Mouse (Mus musculus): ENCODE results near the gene Asap2. TPM values are rescaled to one million over a fixed set of nuclear protein-coding genes. Genes with fewer than 3 reads are reported as not detected.

Asap2 gene
- polyA plus RNA-seq, 1 experiment from 2014 or later: 7.6 TPM

DNA sequence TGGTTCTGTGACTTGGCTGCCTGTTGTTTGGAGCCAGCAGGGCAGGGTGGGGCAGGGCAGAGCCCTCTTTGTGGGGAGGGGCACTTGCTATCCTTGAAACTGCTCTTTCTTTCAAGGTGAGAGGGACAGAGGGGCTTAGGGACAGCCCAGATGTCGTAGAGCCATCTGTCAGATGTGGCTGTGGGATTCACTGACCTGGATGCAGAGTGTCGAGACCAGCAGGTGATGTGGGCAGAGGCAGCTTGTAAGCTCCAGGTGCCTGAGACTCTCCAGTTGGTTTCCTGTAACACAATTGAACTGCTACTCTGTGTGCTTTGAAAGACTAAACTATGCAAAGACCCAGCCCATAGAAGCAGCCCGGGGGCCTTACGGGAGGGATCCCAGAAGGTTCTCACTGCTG lies 177.5 kb downstream of the Asap2 start:
- 73% methylated on average over 4 of the region's 4 CpGs for WGBS
- Histone ChIP-seq H3K27me3 (no peaks in the 10 kb centered on the region), H3K9ac (no peak overlapping the region), H3K4me2 (replicated peaks) (no peak overlapping the region), H3K4me1 (0 out of 2 replicates have a peak, but pooled peaks cover 6% of the 10 kb centered on the region), H3K36me3 (0 out of 2 replicates have a peak, but pooled peaks cover 6% of the 10 kb centered on the region), H3K4me3 (replicated peaks) (no peak overlapping the region), H3K27ac (replicated peaks) (no peak overlapping the region), H3K9me3 (replicated peaks) (no peaks in the 10 kb centered on the region)
- no peak for ATAC-seq (ENCODE audit: insufficient number of reproducible peaks, low FRiP score, low TSS enrichment, low read depth)

DNA sequence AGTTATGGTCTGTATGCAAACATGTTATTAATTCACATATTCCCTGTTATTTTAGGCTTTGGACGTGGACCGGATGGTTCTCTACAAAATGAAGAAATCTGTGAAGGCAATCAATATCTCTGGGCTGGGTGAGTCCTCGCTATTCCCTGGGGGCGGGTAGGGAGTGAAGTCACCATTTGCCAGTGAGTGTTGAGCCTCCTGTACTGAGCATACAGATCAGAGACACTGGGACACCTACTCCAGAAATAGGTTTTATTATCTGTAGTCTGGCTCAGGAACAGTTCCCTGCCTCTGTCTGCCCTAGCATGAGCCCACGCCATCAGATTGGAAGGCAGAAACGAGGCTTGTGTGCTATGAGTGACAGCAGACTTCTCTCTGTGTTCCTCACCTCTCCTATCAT lies 177.9 kb downstream of the Asap2 start:
- no peaks in the 10 kb centered on the region for H3K27me3 ChIP-seq
- 73% methylated on average over 6 of the region's 6 CpGs for whole genome bisulfite sequencing
- no peaks in the 10 kb centered on the region for H3K9me3 ChIP-seq (replicated peaks)
- no peak for ATAC-seq (ENCODE audit: insufficient number of reproducible peaks, low FRiP score, low TSS enrichment, low read depth)
- H3K36me3 ChIP-seq: 0 out of 2 replicates have a peak, but pooled peaks cover 6% of the 10 kb centered on the region
- no peak overlapping the region for H3K9ac ChIP-seq
- H3K4me1 ChIP-seq: 0 out of 2 replicates have a peak, but pooled peaks cover 6% of the 10 kb centered on the region
- no peak overlapping the region for H3K4me3 ChIP-seq (replicated peaks)
- no peak overlapping the region for H3K4me2 ChIP-seq (replicated peaks)
- H3K27ac ChIP-seq (replicated peaks): no peak overlapping the region

DNA sequence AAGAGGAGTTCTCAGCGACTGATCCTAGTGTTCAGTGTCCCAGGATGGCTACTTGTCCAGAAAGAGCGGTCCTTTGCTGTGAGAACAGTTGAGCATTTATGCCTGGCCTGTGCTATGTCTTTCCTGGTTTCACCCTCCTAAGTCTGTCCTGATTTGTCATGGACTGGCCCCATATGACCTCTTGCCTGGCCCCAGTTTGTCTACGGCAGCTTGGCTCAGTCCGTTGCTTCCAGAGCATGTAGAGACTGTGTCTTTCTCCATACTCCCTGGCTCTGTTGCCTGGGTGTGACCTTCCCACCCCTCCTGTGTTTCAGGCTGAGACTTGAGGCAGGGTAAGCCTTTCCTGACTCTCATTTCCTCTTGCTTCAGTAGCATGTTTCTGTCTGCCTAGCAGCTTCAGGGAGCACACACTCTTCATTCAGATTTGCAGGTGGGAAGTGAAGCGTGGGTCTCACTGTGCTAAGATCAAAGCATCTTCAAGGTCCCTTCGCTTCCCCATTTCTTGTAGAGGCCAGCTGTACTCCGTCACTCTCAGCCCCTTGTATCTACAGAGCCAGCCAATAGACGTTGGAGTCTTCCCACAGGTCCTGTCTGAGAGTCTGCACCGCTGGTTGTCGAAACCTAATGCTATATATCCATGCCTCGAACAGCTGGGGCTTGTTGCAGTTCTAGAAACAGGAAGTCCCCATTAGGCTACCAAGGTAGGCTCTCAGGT lies 181.7 kb downstream of the Asap2 start:
- H3K9ac ChIP-seq: no peak overlapping the region
- 70% methylated on average over 11 of the region's 11 CpGs for WGBS
- H3K36me3 ChIP-seq: 0 out of 2 replicates have a peak, but pooled peaks cover 6% of the 10 kb centered on the region
- H3K9me3 ChIP-seq (replicated peaks): no peaks in the 10 kb centered on the region
- ATAC-seq (ENCODE audit: insufficient number of reproducible peaks, low FRiP score, low TSS enrichment, low read depth): no peak
- H3K4me1 ChIP-seq: 0 out of 2 replicates have a peak, but pooled peaks cover 6% of the 10 kb centered on the region
- no peaks in the 10 kb centered on the region for H3K27me3 ChIP-seq
- no peak overlapping the region for H3K27ac ChIP-seq (replicated peaks)
- H3K4me2 ChIP-seq (replicated peaks): no peak overlapping the region
- no peak overlapping the region for H3K4me3 ChIP-seq (replicated peaks)

GRCm38 (mm10) chr12:21173847-21174412 lies 183.7 kb downstream of the Asap2 start:
- no peak overlapping the region for H3K4me2 ChIP-seq (replicated peaks)
- H3K27me3 ChIP-seq: no peaks in the 10 kb centered on the region
- H3K4me1 ChIP-seq: no peaks in the 10 kb centered on the region
- H3K27ac ChIP-seq (replicated peaks): no peak overlapping the region
- ATAC-seq (ENCODE audit: insufficient number of reproducible peaks, low FRiP score, low TSS enrichment, low read depth): no peak
- H3K4me3 ChIP-seq (replicated peaks): no peak overlapping the region
- 0 out of 2 replicates have a peak, but pooled peaks cover 5% of the 10 kb centered on the region for H3K36me3 ChIP-seq
- WGBS: 81% methylated on average over 7 of the region's 7 CpGs
- no peaks in the 10 kb centered on the region for H3K9me3 ChIP-seq (replicated peaks)
- H3K9ac ChIP-seq: no peak overlapping the region

GRCm38 (mm10) chr12:21176399-21176798 lies 186.1 kb downstream of the Asap2 start:
- Histone ChIP-seq H3K4me3 (replicated peaks) (no peak overlapping the region), H3K27ac (replicated peaks) (no peak overlapping the region), H3K4me1 (no peaks in the 10 kb centered on the region), H3K4me2 (replicated peaks) (no peak overlapping the region), H3K9me3 (replicated peaks) (no peaks in the 10 kb centered on the region), H3K9ac (no peak overlapping the region), H3K36me3 (no peaks in the 10 kb centered on the region), H3K27me3 (no peaks in the 10 kb centered on the region)
- no peak for ATAC-seq (ENCODE audit: insufficient number of reproducible peaks, low FRiP score, low TSS enrichment, low read depth)
- 82% methylated on average over 5 of the region's 5 CpGs for WGBS

DNA sequence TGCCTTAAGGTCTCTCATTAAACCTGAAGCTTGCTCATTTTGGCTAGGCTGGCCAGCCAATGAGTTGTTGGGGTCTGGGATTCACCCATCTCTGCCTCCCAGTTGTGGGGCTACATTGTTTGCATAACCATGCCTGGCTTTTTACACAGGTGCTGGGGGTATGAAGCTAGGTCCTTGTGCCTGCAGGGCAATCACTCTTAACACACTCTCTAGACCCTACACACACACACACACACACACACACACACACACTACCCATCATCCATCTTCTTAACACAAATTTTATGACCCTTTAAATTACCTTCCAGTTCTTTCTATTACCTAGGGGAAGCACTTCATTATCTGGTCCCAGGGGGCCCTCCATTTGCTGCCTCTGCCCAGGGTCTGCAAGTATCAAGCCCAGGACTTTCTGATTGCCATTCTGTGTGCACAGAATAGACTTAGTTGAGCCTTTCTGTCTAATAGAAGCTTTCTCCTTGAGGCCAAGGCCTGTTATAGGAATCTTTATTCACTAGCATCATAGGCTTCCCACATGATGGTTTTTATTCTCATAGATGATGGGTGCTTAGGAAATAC lies 187.0 kb downstream of the Asap2 start:
- Histone ChIP-seq H3K9ac (no peak overlapping the region), H3K27me3 (no peaks in the 10 kb centered on the region), H3K4me1 (no peaks in the 10 kb centered on the region), H3K9me3 (replicated peaks) (no peaks in the 10 kb centered on the region), H3K27ac (replicated peaks) (no peak overlapping the region), H3K36me3 (no peaks in the 10 kb centered on the region), H3K4me3 (replicated peaks) (no peak overlapping the region), H3K4me2 (replicated peaks) (no peak overlapping the region)
- ATAC-seq (ENCODE audit: insufficient number of reproducible peaks, low FRiP score, low TSS enrichment, low read depth): no peak

DNA sequence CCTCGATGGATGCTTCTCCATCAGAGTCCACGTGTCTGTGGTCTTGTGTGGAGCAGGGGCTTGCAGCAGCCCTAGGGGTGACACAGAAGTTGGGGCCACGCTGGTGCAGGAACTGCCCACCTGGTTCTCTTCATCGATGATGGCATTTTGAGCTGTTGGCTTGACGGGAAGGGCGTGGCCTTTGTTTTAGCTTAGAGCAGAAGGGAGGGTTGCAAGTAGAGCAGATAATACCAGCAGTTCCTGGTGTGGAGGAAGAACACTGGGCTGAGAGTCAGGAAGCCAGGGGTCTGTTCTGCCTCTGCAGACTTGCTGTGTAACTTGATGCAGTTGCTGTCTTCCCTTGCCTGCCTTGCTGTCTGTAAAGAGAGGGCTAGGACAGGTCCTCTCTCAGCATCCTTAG lies 189.8 kb downstream of the Asap2 start:
- Histone ChIP-seq H3K4me1 (no peaks in the 10 kb centered on the region; the same call in 1 of the 2 replicates), H3K4me2 (replicated peaks) (no peak overlapping the region), H3K36me3 (no peaks in the 10 kb centered on the region), H3K9me3 (replicated peaks) (no peaks in the 10 kb centered on the region), H3K27ac (replicated peaks) (no peak overlapping the region), H3K4me3 (replicated peaks) (no peak overlapping the region), H3K9ac (no peak overlapping the region), H3K27me3 (no peaks in the 10 kb centered on the region)
- ATAC-seq (ENCODE audit: insufficient number of reproducible peaks, low FRiP score, low TSS enrichment, low read depth): no peak
- 87% methylated on average over 6 of the region's 6 CpGs for WGBS

DNA sequence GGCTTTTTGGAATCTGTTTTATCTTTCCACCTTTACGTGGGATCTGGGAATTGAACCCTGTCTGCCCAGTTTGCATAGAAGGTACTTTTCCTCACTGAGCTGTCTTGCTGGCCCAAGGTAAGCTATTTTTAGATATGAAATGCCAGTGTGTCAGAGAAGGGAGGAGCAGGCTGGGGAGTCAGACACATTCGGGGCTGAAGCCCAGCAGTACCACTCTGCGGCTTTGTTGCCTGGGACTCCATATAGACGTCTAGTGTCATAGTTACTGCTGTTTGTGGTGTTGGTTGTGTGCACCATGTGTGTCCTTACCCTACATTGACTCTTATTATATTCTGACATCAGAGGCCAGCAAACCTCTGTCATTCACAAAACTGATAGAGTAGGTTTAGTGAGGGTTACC lies 192.5 kb downstream of the Asap2 start:
- Histone ChIP-seq H3K27ac (replicated peaks) (no peak overlapping the region), H3K36me3 (no peaks in the 10 kb centered on the region), H3K4me2 (replicated peaks) (no peak overlapping the region), H3K9ac (no peak overlapping the region), H3K4me3 (replicated peaks) (no peak overlapping the region), H3K9me3 (replicated peaks) (no peaks in the 10 kb centered on the region), H3K4me1 (no peaks in the 10 kb centered on the region; the same call in 1 of the 2 replicates), H3K27me3 (no peaks in the 10 kb centered on the region)
- no peak for ATAC-seq (ENCODE audit: insufficient number of reproducible peaks, low FRiP score, low TSS enrichment, low read depth)
- 80% methylated on average over 4 of the region's 4 CpGs for WGBS

- Histone ChIP-seq H3K27ac (replicated peaks) (no peak overlapping the region), H3K4me3 (replicated peaks) (no peak overlapping the region), H3K27me3 (no peaks in the 10 kb centered on the region), H3K4me2 (replicated peaks) (no peak overlapping the region), H3K9ac (no peak overlapping the region), H3K4me1 (no peaks in the 10 kb centered on the region; the same call in 1 of the 2 replicates), H3K36me3 (no peaks in the 10 kb centered on the region), H3K9me3 (replicated peaks) (no peaks in the 10 kb centered on the region)
- ATAC-seq (ENCODE audit: insufficient number of reproducible peaks, low FRiP score, low TSS enrichment, low read depth): no peak
- WGBS: 64% methylated on average over 6 of the region's 6 CpGs
Observed at GRCm38 (mm10) chr12:21183321-21183720, 193.1 kb downstream of the Asap2 start.

DNA sequence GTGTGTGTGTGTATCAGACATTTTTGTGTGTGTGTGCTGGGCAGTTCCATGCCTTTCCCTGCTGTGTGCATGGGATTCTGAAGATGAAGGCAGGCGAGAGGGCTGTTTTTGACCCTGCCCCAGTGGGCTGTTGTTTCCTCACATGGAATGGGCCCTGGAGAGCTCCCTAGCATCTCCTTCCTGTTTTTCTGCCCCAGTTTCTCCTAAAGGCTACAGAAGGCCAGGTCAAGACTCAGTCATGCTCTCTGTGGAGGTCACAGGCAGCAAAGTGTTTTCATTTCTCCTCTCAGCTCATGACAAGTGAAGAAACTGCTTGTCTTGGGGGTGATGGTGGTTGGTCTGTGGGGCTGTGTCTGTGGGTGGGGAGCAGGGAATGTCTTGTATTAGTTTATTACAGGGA lies 195.9 kb downstream of the Asap2 start:
- Histone ChIP-seq H3K27ac (replicated peaks) (no peak overlapping the region), H3K4me2 (replicated peaks) (no peak overlapping the region), H3K4me1 (no peaks in the 10 kb centered on the region; the same call in 1 of the 2 replicates), H3K9ac (no peak overlapping the region), H3K9me3 (replicated peaks) (no peaks in the 10 kb centered on the region), H3K4me3 (replicated peaks) (no peak overlapping the region), H3K27me3 (no peaks in the 10 kb centered on the region), H3K36me3 (no peaks in the 10 kb centered on the region)
- WGBS: 85% methylated on average over 1 of the region's 1 CpGs
- ATAC-seq (ENCODE audit: insufficient number of reproducible peaks, low FRiP score, low TSS enrichment, low read depth): no peak

- Histone ChIP-seq H3K4me2 (replicated peaks) (no peak overlapping the region), H3K4me3 (replicated peaks) (no peak overlapping the region), H3K9me3 (replicated peaks) (no peaks in the 10 kb centered on the region), H3K27me3 (no peaks in the 10 kb centered on the region), H3K36me3 (no peaks in the 10 kb centered on the region), H3K9ac (no peak overlapping the region), H3K27ac (replicated peaks) (no peak overlapping the region), H3K4me1 (no peaks in the 10 kb centered on the region)
- 75% methylated on average over 4 of the region's 4 CpGs for WGBS
- ATAC-seq (ENCODE audit: insufficient number of reproducible peaks, low FRiP score, low TSS enrichment, low read depth): no peak
Observed at GRCm38 (mm10) chr12:21188880-21189279, 198.6 kb downstream of the Asap2 start.
